Mouse (Mus musculus) forebrain, embryonic 12.5 days (tissue): ENCODE results near the gene Rab7. TPM values are rescaled to one million over a fixed set of nuclear protein-coding genes. Genes with fewer than 3 reads are reported as not detected.

Source experiments
- ATAC-seq: fragments of 200-750 bp; cut with Nextera tagmentation; 2 replicates; pipeline ENCODE4 v1.8.0; 2017; ENCODE audit warnings: moderate TSS enrichment; ENCODE audit not compliant: low FRiP score
- H3K27ac ChIP-seq: fragments of 300-500 bp; sonication (generic); 2 replicates; pipeline ENCODE4 v1.5.1; 2016; ENCODE audit warnings: mild to moderate bottlenecking
- H3K27me3 ChIP-seq: fragments of 300-500 bp; sonication (generic); 2 replicates; pipeline ENCODE4 v1.6.1; 2016; ENCODE audit warnings: mild to moderate bottlenecking
- H3K36me3 ChIP-seq: fragments of 300-500 bp; sonication (generic); replicated peaks from 2 replicates; pipeline ENCODE4 v1.6.1; 2016; ENCODE audit warnings: mild to moderate bottlenecking
- H3K4me1 ChIP-seq: fragments of 300-500 bp; sonication (generic); 2 replicates; pipeline ENCODE4 v1.6.1; 2016
- H3K4me2 ChIP-seq: fragments of 300-500 bp; sonication (generic); 2 replicates; pipeline ENCODE4 v1.6.1; 2016; ENCODE audit warnings: mild to moderate bottlenecking, moderate library complexity
- H3K4me3 ChIP-seq: fragments of 300-500 bp; sonication (generic); replicated peaks from 2 replicates; pipeline ENCODE4 v1.5.1; 2016; ENCODE audit warnings: mild to moderate bottlenecking
- H3K9ac ChIP-seq: fragments of 300-500 bp; sonication (generic); 2 replicates; pipeline ENCODE4 v1.6.1; 2016; ENCODE audit warnings: mild to moderate bottlenecking
- H3K9me3 ChIP-seq: fragments of 300-500 bp; sonication (generic); 2 replicates; pipeline ENCODE4 v1.6.1; 2016
- WGBS: fragments of 180-500 bp; shearing (Covaris S2); methylation state at CpG from one replicate; pipeline ENCODE4 v1.1.7; 2016; 5-methylcytosine and 5-hydroxymethylcytosine counted together
- polyA plus RNA-seq: library from polyadenylated mRNA; unstranded; fragments of >200 nt; fragmentation: Nextera tagmentation; extraction: Ambion mirVana; gene quantifications from 2 replicates; pipeline ENCODE4 v1.2.1, GENCODE M21; 2016

Rab7 gene
- polyA plus RNA-seq, 1 experiment from 2014 or later: 206 TPM

DNA sequence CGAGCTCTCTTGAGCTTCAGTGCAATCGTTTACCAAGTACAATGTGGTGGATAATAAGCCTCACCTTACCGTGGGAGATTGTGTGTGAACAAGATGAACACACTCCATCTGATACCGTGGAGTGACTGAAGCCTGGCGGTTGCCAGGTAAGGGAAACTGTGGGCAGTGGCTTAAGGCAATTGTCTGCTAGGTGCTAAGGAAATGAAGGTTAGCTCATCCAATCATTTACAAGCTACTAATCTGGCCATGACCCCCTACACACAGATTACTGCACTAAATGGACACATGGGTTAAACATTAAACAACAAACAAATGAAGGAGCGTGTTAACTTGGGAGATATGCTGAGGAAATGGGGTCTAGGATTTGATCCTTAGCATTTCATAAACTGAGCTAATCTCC lies 3.9 kb upstream of the Rab7 start:
- Histone ChIP-seq H3K4me1 (peaks cover 5% of the 10 kb centered on the region), H3K4me2 (no peak overlapping the region), H3K27ac (no peak overlapping the region), H3K9ac (no peak overlapping the region), H3K27me3 (peaks cover 54% of the 10 kb centered on the region), H3K36me3 (no peaks in the 10 kb centered on the region), H3K9me3 (no peaks in the 10 kb centered on the region), H3K4me3 (no peak overlapping the region)
- ATAC-seq: no peak
- WGBS: 79% methylated on average over 6 of the region's 6 CpGs

- 78% methylated on average over 5 of the region's 5 CpGs for WGBS
- H3K36me3 ChIP-seq: no peaks in the 10 kb centered on the region
- no peak overlapping the region for H3K9ac ChIP-seq
- H3K27ac ChIP-seq: no peak overlapping the region
- ATAC-seq: no peak
- no peak overlapping the region for H3K4me3 ChIP-seq
- H3K4me1 ChIP-seq: peaks cover 16% of the 10 kb centered on the region
- H3K9me3 ChIP-seq: no peaks in the 10 kb centered on the region
- H3K27me3 ChIP-seq: peaks cover 45% of the 10 kb centered on the region
- H3K4me2 ChIP-seq: no peak overlapping the region
These were observed 2.8 kb upstream of the Rab7 start for GRCm38 (mm10) chr6:88047853-88048252.

GRCm38 (mm10) chr6:88045406-88045766 lies 316 bp upstream of the Rab7 start:
- no peak for ATAC-seq
- H3K27ac ChIP-seq: peak overlapping the region; percentile 89
- 32% methylated on average over 3 of the region's 3 CpGs for WGBS

GRCm38 (mm10) chr6:88044234-88044576 lies 865 bp downstream of the Rab7 start:
- Histone ChIP-seq H3K4me1 (peaks cover 21% of the 10 kb centered on the region), H3K9me3 (no peaks in the 10 kb centered on the region), H3K27me3 (peaks cover 18% of the 10 kb centered on the region), H3K36me3 (peaks cover 4% of the 10 kb centered on the region; the same call in 1 of the 2 replicates), H3K4me2 (peak overlapping the region; percentile 95), H3K27ac (0 out of 2 replicates have a peak overlapping the region, but pooled peaks have one; percentile 89), H3K9ac (peak overlapping the region; percentile 94), H3K4me3 (peak overlapping the region; percentile 99)
- ATAC-seq: no peak
- 3% methylated on average over 3 of the region's 3 CpGs for WGBS

More at GRCm38 (mm10) chr6:88045406-88045766, 316 bp upstream of the Rab7 start:
- H3K36me3 ChIP-seq: no peaks in the 10 kb centered on the region
- peaks cover 21% of the 10 kb centered on the region for H3K4me1 ChIP-seq
- peak overlapping the region; percentile 99 for H3K4me3 ChIP-seq
- peaks cover 26% of the 10 kb centered on the region for H3K27me3 ChIP-seq
- no peak overlapping the region for H3K9ac ChIP-seq
- no peaks in the 10 kb centered on the region for H3K9me3 ChIP-seq
- peak overlapping the region; percentile 95 for H3K4me2 ChIP-seq

DNA sequence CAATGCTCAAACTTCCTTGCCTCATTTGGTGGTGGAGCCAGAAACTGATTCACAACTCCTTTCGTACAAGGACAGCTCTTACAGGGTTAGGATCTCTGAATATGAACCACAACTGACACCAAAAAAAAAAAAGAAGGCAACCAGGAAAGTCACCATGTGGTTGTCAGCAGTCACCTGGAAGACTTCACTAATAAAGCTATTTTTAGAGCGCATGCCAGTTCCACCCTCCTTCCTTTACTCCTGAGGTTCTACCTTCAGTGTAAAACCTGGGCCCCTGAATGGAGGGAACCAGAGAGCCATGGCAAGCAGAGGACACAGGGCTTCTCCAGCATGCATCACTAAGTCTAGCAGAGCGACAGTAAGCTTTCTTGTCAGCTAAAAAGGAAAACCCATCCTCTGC lies 2.7 kb downstream of the Rab7 start:
- H3K27me3 ChIP-seq: peaks cover 7% of the 10 kb centered on the region
- no peak overlapping the region for H3K4me3 ChIP-seq
- H3K36me3 ChIP-seq: peaks cover 7% of the 10 kb centered on the region; the same call in 1 of the 2 replicates
- H3K4me1 ChIP-seq: peaks cover 21% of the 10 kb centered on the region
- no peaks in the 10 kb centered on the region for H3K9me3 ChIP-seq
- H3K9ac ChIP-seq: no peak overlapping the region
- H3K4me2 ChIP-seq: no peak overlapping the region
- WGBS: 94% methylated on average over 3 of the region's 3 CpGs
- no peak for ATAC-seq
- no peak overlapping the region for H3K27ac ChIP-seq

DNA sequence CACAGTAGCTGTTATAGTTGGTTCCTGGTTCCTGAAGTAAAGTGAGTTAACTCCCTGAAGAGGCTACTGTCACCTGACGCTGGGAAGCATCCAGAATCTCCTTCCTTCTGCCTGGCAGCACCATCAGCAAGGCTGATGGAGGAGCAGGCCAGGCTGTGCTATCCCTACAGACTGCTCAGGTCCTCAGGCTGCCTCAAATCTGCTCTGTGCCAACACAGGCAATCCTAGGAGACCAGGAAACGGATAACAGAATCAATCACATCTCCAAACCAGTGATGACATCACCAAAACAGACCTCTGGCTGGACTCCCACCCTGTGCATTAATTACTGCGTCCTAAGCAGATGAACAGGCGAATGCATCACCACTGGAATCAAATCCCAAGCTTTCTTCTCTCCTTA lies 3.8 kb downstream of the Rab7 start:
- no peaks in the 10 kb centered on the region for H3K27me3 ChIP-seq
- ATAC-seq: no peak
- H3K9me3 ChIP-seq: no peaks in the 10 kb centered on the region
- peaks cover 21% of the 10 kb centered on the region for H3K4me1 ChIP-seq
- WGBS: 90% methylated on average over 4 of the region's 4 CpGs
- H3K9ac ChIP-seq: no peak overlapping the region
- H3K4me2 ChIP-seq: no peak overlapping the region
- peaks cover 10% of the 10 kb centered on the region; the same call in 1 of the 2 replicates for H3K36me3 ChIP-seq
- H3K4me3 ChIP-seq: no peak overlapping the region
- no peak overlapping the region for H3K27ac ChIP-seq

DNA sequence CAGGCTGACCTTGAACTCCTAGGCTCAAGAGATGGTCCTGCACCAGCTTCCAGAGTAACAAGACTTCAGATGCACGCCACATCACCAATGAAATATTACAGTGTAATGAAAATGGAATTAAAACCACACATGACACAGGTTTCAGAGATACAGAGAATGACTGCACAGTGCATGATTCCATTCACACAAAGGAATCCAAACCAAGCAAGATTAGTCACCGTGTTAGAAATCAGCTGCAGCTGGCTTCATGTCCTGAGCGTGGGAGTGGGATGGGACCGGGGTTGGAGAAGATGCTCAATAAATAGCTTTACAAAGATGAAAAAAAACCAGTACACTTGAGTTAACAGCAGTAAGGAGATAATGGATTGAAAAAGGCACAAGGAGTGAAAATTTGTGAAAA lies 5.6 kb downstream of the Rab7 start:
- Histone ChIP-seq H3K4me1 (peaks cover 21% of the 10 kb centered on the region), H3K9me3 (no peaks in the 10 kb centered on the region), H3K36me3 (peaks cover 15% of the 10 kb centered on the region), H3K4me3 (no peak overlapping the region), H3K9ac (no peak overlapping the region), H3K4me2 (no peak overlapping the region), H3K27ac (no peak overlapping the region), H3K27me3 (no peaks in the 10 kb centered on the region)
- ATAC-seq: no peak
- 96% methylated on average over 4 of the region's 4 CpGs for WGBS

DNA sequence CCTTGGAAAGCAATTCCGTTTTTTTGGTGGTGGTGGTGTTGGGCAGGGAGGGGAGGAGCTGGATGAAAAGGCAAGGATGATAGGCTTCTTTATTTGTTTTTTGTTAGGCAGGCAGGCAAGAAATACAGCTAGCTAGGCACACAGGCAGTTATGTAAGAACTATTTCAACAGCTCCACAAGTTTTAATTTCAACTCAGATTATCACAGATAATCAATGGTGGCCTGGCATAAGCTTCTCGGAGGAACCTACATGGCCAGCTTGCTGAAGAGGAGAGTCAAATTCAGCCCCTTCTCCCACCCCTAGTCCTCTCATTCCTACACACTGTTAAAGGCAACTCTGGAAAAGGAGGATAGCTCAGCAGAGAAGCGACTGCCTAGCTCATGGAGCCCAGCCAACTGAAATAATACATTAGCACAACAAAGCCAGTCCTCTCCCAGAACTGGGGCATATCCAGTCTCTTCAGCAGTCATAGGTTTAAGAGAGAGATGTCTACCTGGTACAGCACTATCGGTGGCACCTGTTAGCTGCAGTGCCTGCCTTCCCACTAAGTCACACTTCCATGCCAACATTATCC lies 7.5 kb downstream of the Rab7 start:
- 88% methylated on average over 4 of the region's 4 CpGs for WGBS
- peaks cover 15% of the 10 kb centered on the region for H3K36me3 ChIP-seq
- H3K4me1 ChIP-seq: peaks cover 2% of the 10 kb centered on the region; the same call in 1 of the 2 replicates
- H3K9ac ChIP-seq: no peak overlapping the region
- no peak overlapping the region for H3K4me2 ChIP-seq
- H3K4me3 ChIP-seq: no peak overlapping the region
- H3K9me3 ChIP-seq: no peaks in the 10 kb centered on the region
- no peaks in the 10 kb centered on the region for H3K27me3 ChIP-seq
- ATAC-seq: no peak
- no peak overlapping the region for H3K27ac ChIP-seq

GRCm38 (mm10) chr6:88033504-88033903 lies 11.6 kb downstream of the Rab7 start:
- H3K4me1 ChIP-seq: no peaks in the 10 kb centered on the region
- 96% methylated on average over 3 of the region's 3 CpGs for WGBS
- H3K9ac ChIP-seq: no peak overlapping the region
- H3K27me3 ChIP-seq: no peaks in the 10 kb centered on the region
- H3K27ac ChIP-seq: no peak overlapping the region
- no peak overlapping the region for H3K4me2 ChIP-seq
- no peak overlapping the region for H3K4me3 ChIP-seq
- peaks cover 8% of the 10 kb centered on the region for H3K36me3 ChIP-seq
- H3K9me3 ChIP-seq: no peaks in the 10 kb centered on the region
- ATAC-seq: no peak

GRCm38 (mm10) chr6:88030432-88030831 lies 14.6 kb downstream of the Rab7 start:
- H3K4me2 ChIP-seq: no peak overlapping the region
- no peak for ATAC-seq
- no peak overlapping the region for H3K4me3 ChIP-seq
- 97% methylated on average over 2 of the region's 2 CpGs for WGBS
- H3K9ac ChIP-seq: no peak overlapping the region
- H3K27me3 ChIP-seq: no peaks in the 10 kb centered on the region
- H3K4me1 ChIP-seq: no peaks in the 10 kb centered on the region
- H3K27ac ChIP-seq: no peak overlapping the region
- H3K36me3 ChIP-seq: peaks cover 3% of the 10 kb centered on the region
- no peaks in the 10 kb centered on the region for H3K9me3 ChIP-seq

DNA sequence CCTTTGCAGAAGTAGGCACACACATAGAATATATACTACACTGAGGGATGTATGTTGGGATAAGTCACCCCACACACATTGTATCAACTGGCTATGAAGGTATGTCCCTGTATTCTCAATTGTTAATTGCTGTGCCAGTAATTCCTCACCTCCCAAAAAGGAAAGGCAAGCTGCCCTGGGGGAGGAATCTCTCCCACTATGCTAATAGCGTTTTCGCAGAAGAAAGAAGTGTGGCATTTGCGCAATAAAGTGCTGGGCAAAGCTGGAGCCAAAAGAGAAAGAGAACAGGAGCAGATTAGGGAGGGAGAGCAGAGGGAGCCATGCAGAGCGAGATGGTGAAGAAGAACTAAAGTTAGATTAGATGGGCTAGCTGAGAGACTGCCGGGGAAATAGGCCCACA lies 17.7 kb downstream of the Rab7 start:
- Histone ChIP-seq H3K9ac (no peak overlapping the region), H3K27me3 (no peaks in the 10 kb centered on the region), H3K27ac (no peak overlapping the region), H3K4me2 (no peak overlapping the region), H3K4me3 (no peak overlapping the region), H3K36me3 (peaks cover 3% of the 10 kb centered on the region), H3K9me3 (no peaks in the 10 kb centered on the region), H3K4me1 (no peaks in the 10 kb centered on the region)
- 76% methylated on average over 5 of the region's 5 CpGs for WGBS
- ATAC-seq: no peak

DNA sequence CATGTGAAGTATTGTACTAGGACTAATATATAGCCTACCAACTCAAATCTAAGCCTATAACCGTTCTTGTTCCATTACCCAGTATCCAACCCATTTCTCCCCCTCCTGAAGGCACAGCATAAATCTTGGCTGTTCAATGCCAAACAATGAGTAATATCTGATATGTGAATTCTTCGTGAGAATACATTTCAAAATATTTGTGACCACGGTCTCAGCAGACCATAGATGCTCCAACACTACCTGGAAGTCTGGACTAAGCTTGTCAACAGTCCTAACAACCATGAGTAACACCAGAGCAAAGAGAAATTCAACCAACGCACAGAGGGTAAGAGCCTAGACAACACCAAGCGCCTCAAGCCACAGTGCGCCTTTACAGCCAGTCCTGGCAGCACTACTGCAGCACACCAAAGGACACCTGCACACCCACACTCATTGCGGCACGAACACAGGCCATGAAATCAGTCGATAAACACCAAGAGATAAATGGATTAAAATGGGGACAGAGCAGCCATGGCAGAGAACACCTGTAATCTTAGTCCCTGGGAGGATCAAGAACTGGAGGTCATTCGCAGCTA lies 21.7 kb downstream of the Rab7 start:
- Histone ChIP-seq H3K9ac (no peak overlapping the region), H3K4me2 (no peak overlapping the region), H3K4me3 (no peak overlapping the region), H3K27me3 (no peaks in the 10 kb centered on the region), H3K4me1 (no peaks in the 10 kb centered on the region), H3K9me3 (no peaks in the 10 kb centered on the region), H3K27ac (no peak overlapping the region), H3K36me3 (peaks cover 3% of the 10 kb centered on the region)
- no peak for ATAC-seq
- WGBS: 98% methylated on average over 10 of the region's 10 CpGs

GRCm38 (mm10) chr6:88019154-88019553 lies 25.9 kb downstream of the Rab7 start:
- Histone ChIP-seq H3K27ac (no peak overlapping the region), H3K4me1 (no peaks in the 10 kb centered on the region), H3K4me3 (no peak overlapping the region), H3K36me3 (no peaks in the 10 kb centered on the region; the same call in 1 of the 2 replicates), H3K4me2 (no peak overlapping the region), H3K9me3 (no peaks in the 10 kb centered on the region), H3K27me3 (no peaks in the 10 kb centered on the region), H3K9ac (no peak overlapping the region)
- ATAC-seq: no peak
- 84% methylated on average over 2 of the region's 2 CpGs for WGBS
